Mouse (Mus musculus): ENCODE results near the gene Mtif3.
A peak's percentile ranks its signal among the peaks of the same experiment; 100 is the strongest.

The Mtif3 gene

GRCm38 (mm10) chr5:146963118-146963936 is at the start of gene Mtif3:
Gene Mtif3 (minus strand): TSS chr5:146963800.
- peak; percentile 87 to 89 for DNase-seq

- no peak for DNase-seq
These were observed 47.7 kb upstream of the Mtif3 start for GRCm38 (mm10) chr5:147011333-147011732.

GRCm38 (mm10) chr5:147003303-147003702 is 39.7 kb upstream of the Mtif3 start:
- no peak for DNase-seq

- no peak for DNase-seq
These were observed 37.7 kb upstream of the Mtif3 start for GRCm38 (mm10) chr5:147001312-147001711.

GRCm38 (mm10) chr5:146998802-146999201 is 35.2 kb upstream of the Mtif3 start:
- no peak for DNase-seq

- DNase-seq = no peak
These were observed 33.2 kb upstream of the Mtif3 start for GRCm38 (mm10) chr5:146996812-146997211.

- no peak for DNase-seq
These were observed 31.4 kb upstream of the Mtif3 start for GRCm38 (mm10) chr5:146994973-146995372.

GRCm38 (mm10) chr5:146993509-146993908 is 29.9 kb upstream of the Mtif3 start:
- no peak for DNase-seq

- no peak for DNase-seq
These were observed 25.5 kb upstream of the Mtif3 start for GRCm38 (mm10) chr5:146989051-146989450.

GRCm38 (mm10) chr5:146987588-146987987 is 24.0 kb upstream of the Mtif3 start:
- DNase-seq = no peak

- DNase-seq = no peak
These were observed 22.3 kb upstream of the Mtif3 start for GRCm38 (mm10) chr5:146985725-146986433.

GRCm38 (mm10) chr5:146983216-146983615 is 19.6 kb upstream of the Mtif3 start:
- peak; percentile 62 to 82 for DNase-seq

GRCm38 (mm10) chr5:146981376-146981775 is 17.8 kb upstream of the Mtif3 start:
- no peak for DNase-seq

GRCm38 (mm10) chr5:146974781-146975123 is 11.2 kb upstream of the Mtif3 start:
- no peak for DNase-seq

- DNase-seq = no peak
These were observed 10.5 kb upstream of the Mtif3 start for GRCm38 (mm10) chr5:146973858-146974780.

GRCm38 (mm10) chr5:146973353-146973752 is 9.8 kb upstream of the Mtif3 start:
- no peak for DNase-seq

GRCm38 (mm10) chr5:146971776-146972561 is 8.4 kb upstream of the Mtif3 start:
- DNase-seq = no peak

GRCm38 (mm10) chr5:146968695-146969393 is 5.2 kb upstream of the Mtif3 start:
- DNase-seq = no peak

- DNase-seq = no peak
These were observed 308 bp upstream of the Mtif3 start for GRCm38 (mm10) chr5:146963937-146964278.

- no peak for DNase-seq
These were observed 6.9 kb downstream of the Mtif3 start for GRCm38 (mm10) chr5:146956678-146957077.

GRCm38 (mm10) chr5:146955651-146956050 is 7.9 kb downstream of the Mtif3 start:
- no peak for DNase-seq

GRCm38 (mm10) chr5:146954576-146954975 is 9.0 kb downstream of the Mtif3 start:
- DNase-seq = no peak

Measured in cerebellum, adult 18-20 months (tissue).